Mouse (Mus musculus) brain, adult 2 months (tissue): ENCODE results near the gene Ttc5.
"Not testable (repeated sequence)": the region's sequence is repeated elsewhere in the genome, so short reads cannot be mapped to it uniquely, and the experiment has no call there.

Experiments used
- DNase-seq: peaks from one replicate; pipeline ENCODE4 v3.0.0; 2011; ENCODE audit warnings: low read depth, low spot score

Ttc5 gene

GRCm38 (mm10) chr14:50785251-50785637 is at the start of gene Ttc5:
Gene Ttc5, minus strand, starts transcription at chr14:50785519.
- peak; percentile 96 for DNase-seq

GRCm38 (mm10) chr14:50834435-50834834 is 49.1 kb upstream of the Ttc5 start:
- peak; percentile 13 for DNase-seq

GRCm38 (mm10) chr14:50833964-50834363 is 48.6 kb upstream of the Ttc5 start:
- DNase-seq, result peak; percentile 73

- DNase-seq, result no peak
Observed at GRCm38 (mm10) chr14:50829878-50830277, 44.6 kb upstream of the Ttc5 start.

- DNase-seq, result peak; percentile 66
Observed at GRCm38 (mm10) chr14:50826579-50826978, 41.3 kb upstream of the Ttc5 start.

GRCm38 (mm10) chr14:50824219-50824618 is 38.9 kb upstream of the Ttc5 start:
- peak; percentile 20 for DNase-seq

GRCm38 (mm10) chr14:50823240-50823639 is 37.9 kb upstream of the Ttc5 start:
- no peak for DNase-seq

GRCm38 (mm10) chr14:50813060-50813459 is 27.7 kb upstream of the Ttc5 start:
- DNase-seq, result no peak

- peak; percentile 99 for DNase-seq
Observed at GRCm38 (mm10) chr14:50807487-50808072, 22.3 kb upstream of the Ttc5 start, which contains the start of the genes Ccnb1ip1 and Parp2. Gene Ccnb1ip1, minus strand, starts transcription at chr14:50807732. Gene Parp2, plus strand, starts transcription at chr14:50807841.

- not testable (repeated sequence) for DNase-seq
Observed at GRCm38 (mm10) chr14:50806469-50806868, 21.1 kb upstream of the Ttc5 start.

GRCm38 (mm10) chr14:50804683-50805082 is 19.4 kb upstream of the Ttc5 start:
- peak; percentile 16 for DNase-seq

GRCm38 (mm10) chr14:50802843-50803562 is 17.7 kb upstream of the Ttc5 start:
- DNase-seq, result peak; percentile 51

GRCm38 (mm10) chr14:50802441-50802840 is 17.1 kb upstream of the Ttc5 start:
- no peak for DNase-seq

GRCm38 (mm10) chr14:50799502-50800259 is 14.4 kb upstream of the Ttc5 start:
- DNase-seq, result peak; percentile 80

- no peak for DNase-seq
Observed at GRCm38 (mm10) chr14:50798512-50798911, 13.2 kb upstream of the Ttc5 start.

GRCm38 (mm10) chr14:50796464-50796863 is 11.1 kb upstream of the Ttc5 start:
- no peak for DNase-seq

GRCm38 (mm10) chr14:50795965-50796364 is 10.6 kb upstream of the Ttc5 start:
- DNase-seq, result no peak

GRCm38 (mm10) chr14:50795261-50795935 is 10.1 kb upstream of the Ttc5 start:
- no peak for DNase-seq

GRCm38 (mm10) chr14:50788157-50788556 is 2.8 kb upstream of the Ttc5 start:
- DNase-seq, result peak; percentile 24

GRCm38 (mm10) chr14:50784391-50785250 is 698 bp downstream of the Ttc5 start:
- no peak for DNase-seq

- no peak for DNase-seq
Observed at GRCm38 (mm10) chr14:50782166-50782565, 3.2 kb downstream of the Ttc5 start.
